Mouse (Mus musculus): ENCODE data around the gene Traf7. TPM values are rescaled to one million over a fixed set of nuclear protein-coding genes. Genes with fewer than 3 reads are reported as not detected.

Gene Traf7
- total RNA-seq, 2 experiments from 2014 or later: 93.6 to 96.0 TPM

GRCm38 (mm10) chr17:24478663-24479380, 48.9 kb downstream of the Traf7 start, which contains the start of gene Mlst8:
TSS of gene Mlst8 (minus strand) at chr17:24479078.
- peak; percentile 98 to 99 for DNase-seq (ENCODE audit: low spot score in 2 of 2)

GRCm38 (mm10) chr17:24477985-24478600, 49.6 kb downstream of the Traf7 start:
- DNase-seq (ENCODE audit: low spot score in 2 of 2): no peak

- DNase-seq (ENCODE audit: low spot score in 2 of 2): no peak
Observed at GRCm38 (mm10) chr17:24477053-24477984, 50.4 kb downstream of the Traf7 start.

GRCm38 (mm10) chr17:24476022-24476776, 51.5 kb downstream of the Traf7 start:
- no peak for DNase-seq (ENCODE audit: low spot score in 2 of 2)

- no peak for DNase-seq (ENCODE audit: low spot score in 2 of 2)
Observed at GRCm38 (mm10) chr17:24475586-24475985, 52.2 kb downstream of the Traf7 start.

GRCm38 (mm10) chr17:24474557-24474956, 53.2 kb downstream of the Traf7 start:
- peak; percentile 43 to 79 for DNase-seq (ENCODE audit: low spot score in 2 of 2)

GRCm38 (mm10) chr17:24473612-24474275, 54.0 kb downstream of the Traf7 start, which contains the start of gene Bricd5:
TSS of gene Bricd5 (plus strand) at chr17:24473884.
- DNase-seq (ENCODE audit: low spot score in 2 of 2): no peak

- no peak for DNase-seq (ENCODE audit: low spot score in 2 of 2)
Observed at GRCm38 (mm10) chr17:24472512-24472911, 55.2 kb downstream of the Traf7 start.

- peak in 1 of 2 experiments; percentile 31 for DNase-seq (ENCODE audit: low spot score in 2 of 2)
Observed at GRCm38 (mm10) chr17:24470701-24471527, 56.8 kb downstream of the Traf7 start.

- DNase-seq (ENCODE audit: low spot score in 2 of 2): peak; percentile 99 to 100
Observed at GRCm38 (mm10) chr17:24469910-24470602, 57.7 kb downstream of the Traf7 start, which contains the start of the genes E4f1 and Pgp. TSS of gene E4f1 (minus strand) at chr17:24470313. TSS of gene Pgp (plus strand) at chr17:24470392.

- DNase-seq (ENCODE audit: low spot score in 2 of 2): no peak
Observed at GRCm38 (mm10) chr17:24469336-24469909, 58.3 kb downstream of the Traf7 start.

- no peak for DNase-seq (ENCODE audit: low spot score in 2 of 2)
Observed at GRCm38 (mm10) chr17:24468636-24469246, 59.0 kb downstream of the Traf7 start.

GRCm38 (mm10) chr17:24463374-24464133, 64.2 kb downstream of the Traf7 start:
- DNase-seq (ENCODE audit: low spot score in 2 of 2): no peak

GRCm38 (mm10) chr17:24462932-24463331, 64.8 kb downstream of the Traf7 start:
- no peak for DNase-seq (ENCODE audit: low spot score in 2 of 2)

- DNase-seq (ENCODE audit: low spot score in 2 of 2): no peak
Observed at GRCm38 (mm10) chr17:24461580-24461979, 66.2 kb downstream of the Traf7 start.

All from layer of hippocampus, postnatal 14 days (tissue).